In the genomic region with DNA sequence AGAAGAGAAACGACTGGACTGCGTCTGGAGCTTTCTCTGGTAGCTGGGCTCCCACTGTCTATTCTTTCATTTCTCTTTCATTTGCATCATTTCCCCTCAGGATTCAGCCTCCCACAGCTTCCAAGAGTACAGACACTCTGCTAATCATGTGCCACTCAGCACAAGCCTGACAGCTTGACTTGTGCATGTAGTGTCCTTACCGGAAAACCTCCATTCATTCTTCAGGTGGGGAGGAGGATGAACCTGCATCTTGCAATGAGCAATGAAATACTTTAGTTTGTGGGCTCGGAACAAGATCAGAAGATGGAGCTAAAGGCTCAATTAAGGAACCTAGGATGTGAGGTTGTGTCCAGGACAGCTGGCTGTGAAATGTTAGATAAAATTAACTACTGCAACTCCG, we compare ENCODE assay signal across 8 mouse cellular contexts.
DNase-seq lines count a peak whose midpoint lies in the region; ATAC-seq and TF ChIP-seq lines count a peak whose summit lies in the region.

No protein-coding gene starts in this region.

- H3K9ac ChIP-seq in intestine, postnatal 0 days (ENCODE audit: low read depth, low read length): peak overlapping the region; percentile 80

- no peaks in the 10 kb centered on the region for H3K9me3 ChIP-seq in intestine, postnatal 0 days (ENCODE audit: control insufficient read depth)

- no peak; the same call in none of the 2 replicates for TF ChIP-seq CTCF in left cerebral cortex, adult 2 months (IDR thresholded peaks at IDR 0.05)
- no peak for TF ChIP-seq CTCF in embryonic fibroblast, embryonic 13.5 days (IDR thresholded peaks at IDR 0.05; ENCODE audit: borderline replicate concordance, insufficient read depth, low read length)
- 0 out of 2 replicates have a peak, but pooled peaks have one; percentile 3 for TF ChIP-seq CTCF in intestine, postnatal 0 days (IDR thresholded peaks at IDR 0.05; ENCODE audit: low read depth)

- H3K27me3 ChIP-seq in intestine, postnatal 0 days (replicated peaks; ENCODE audit: control insufficient read depth, insufficient read depth, low read length): no peaks in the 10 kb centered on the region

- intact Hi-C loops in left cerebral cortex, adult 2 months (cut with DNase I): loop anchor here (10.0 kb wide), 1 partner anchor 323 kb away; no protein-coding TSS in a partner anchor
- intact Hi-C loops in gastrocnemius, postnatal 14 days (cut with DNase I; ENCODE audit: low total_unique reads): no loop called here

- peak; percentile 13 for ATAC-seq in activated CD4-positive, CD25-positive, alpha-beta regulatory T cell, adult 4 months
- no peak for ATAC-seq in intestine, postnatal 0 days

- WGBS in intestine, postnatal 0 days: under 1% methylated on average over 5 of the region's 5 CpGs

- peaks cover 2% of the 10 kb centered on the region; the same call in 1 of the 2 replicates for H3K4me1 ChIP-seq in embryonic fibroblast, embryonic 13.5 days (ENCODE audit: control insufficient read depth, insufficient read depth, low read length)
- H3K4me1 ChIP-seq in intestine, postnatal 0 days (replicated peaks; ENCODE audit: control insufficient read depth, insufficient read depth, low read length): peaks cover 12% of the 10 kb centered on the region; the same call in 1 of the 2 replicates

- H3K36me3 ChIP-seq in intestine, postnatal 0 days (ENCODE audit: control insufficient read depth, insufficient read depth): no peaks in the 10 kb centered on the region

- H3K27ac ChIP-seq in left cerebral cortex, adult 2 months: peak overlapping the region; percentile 78
- no peak overlapping the region for H3K27ac ChIP-seq in embryonic fibroblast, embryonic 13.5 days (ENCODE audit: insufficient read depth, low read length)
- peak overlapping the region; percentile 83; the same call in 1 of the 2 replicates for H3K27ac ChIP-seq in intestine, postnatal 0 days (ENCODE audit: low read depth, low read length)

- peak overlapping the region; percentile 71 for H3K4me3 ChIP-seq in left cerebral cortex, adult 2 months
- H3K4me3 ChIP-seq in embryonic fibroblast, embryonic 13.5 days (ENCODE audit: insufficient read depth, low read length): peak overlapping the region; percentile 25
- peak overlapping the region; percentile 68 for H3K4me3 ChIP-seq in intestine, postnatal 0 days (ENCODE audit: low read depth, low read length)

- H3K4me2 ChIP-seq in intestine, postnatal 0 days (replicated peaks; ENCODE audit: low read depth): peak overlapping the region; percentile 99

- peak in 1 of 2 experiments; percentile 19 for DNase-seq in left cerebral cortex, adult 2 months (ENCODE audit: extremely low spot score in 1 of 2, low spot score in 2 of 2)
- DNase-seq in left cerebral cortex, adult 11 months (ENCODE audit: low spot score): no peak
- DNase-seq in naive thymus-derived CD4-positive, alpha-beta T cell, adult 2 months (ENCODE audit: low read depth): peak; percentile 22
- no peak for DNase-seq in gastrocnemius, postnatal 14 days
- no peak for DNase-seq in ovary, postnatal 10 days (ENCODE audit: low spot score)

- TF ChIP-seq POLR2A in embryonic fibroblast, embryonic 13.5 days (IDR thresholded peaks at IDR 0.05; ENCODE audit: low read depth, low read length): no peak
